Comparison of ENCODE assay signal across 30 mouse cellular contexts in genomic region chr15:8697976-8698375, GRCm38 (mm10). TPM values are rescaled to one million over a fixed set of nuclear protein-coding genes. Genes with fewer than 3 reads are reported as not detected.
DNase-seq lines count a peak whose midpoint lies in the region; ATAC-seq lines count a peak whose summit lies in the region.
"Had no signal": no experiment of that assay in that cellular context is flagged by ENCODE, and none has a peak within 500 bp of the region (broad histone marks: within the 10 kb centered on the region; RNA-seq: fewer than 3 reads in every experiment).

No protein-coding gene starts in this region.

- DNase-seq in heart, adult 8-10 months (ENCODE audit: low spot score): no peak
- DNase-seq in limb, embryonic 10.5 days (ENCODE audit: low spot score): no peak
- peak; percentile 98 for DNase-seq in R1 (ENCODE audit: low read depth, low spot score)
- no peak for DNase-seq in liver
- DNase-seq in adipocyte (ENCODE audit: low spot score): no peak
- DNase-seq: B cell, adult 2 months; cerebellum, adult 11 months; cerebellum, adult 9-10 months; cerebellum, postnatal 36 days; gastrocnemius, postnatal 10 days; kidney, adult 8-10 months; kidney, postnatal 4 days; liver, postnatal 0 days; lung, postnatal 36 days; spleen, adult 18-20 months; thymus, adult 18-20 months; thymus, postnatal 25 days had no signal

- peaks cover 13% of the 10 kb centered on the region for H3K4me1 ChIP-seq in heart, embryonic 11.5 days (ENCODE audit: control insufficient read depth, insufficient read depth, low read length)
- peaks cover 8% of the 10 kb centered on the region; the same call in 1 of the 2 replicates for H3K4me1 ChIP-seq in limb, embryonic 12.5 days (replicated peaks)
- H3K4me1 ChIP-seq in limb, embryonic 10.5 days: no peaks in the 10 kb centered on the region
- H3K4me1 ChIP-seq: embryonic facial prominence, embryonic 12.5 days; intestine, embryonic 15.5 days; limb, embryonic 13.5 days had no signal

- 0 out of 2 replicates have a peak overlapping the region, but pooled peaks have one; percentile 10 for H3K9ac ChIP-seq in heart, embryonic 11.5 days (ENCODE audit: low read depth, low read length)
- H3K9ac ChIP-seq in limb, embryonic 12.5 days (replicated peaks): no peak overlapping the region
- H3K9ac ChIP-seq: embryonic facial prominence, embryonic 12.5 days; intestine, embryonic 15.5 days; limb, embryonic 13.5 days; liver, embryonic 12.5 days; liver, postnatal 0 days had no signal

- no peaks in the 10 kb centered on the region for H3K36me3 ChIP-seq in heart, embryonic 11.5 days (ENCODE audit: control insufficient read depth, insufficient read depth, low read length)
- H3K36me3 ChIP-seq in limb, embryonic 12.5 days: peaks cover 5% of the 10 kb centered on the region; the same call in 1 of the 2 replicates
- 0 out of 2 replicates have a peak, but pooled peaks cover under 1% of the 10 kb centered on the region for H3K36me3 ChIP-seq in limb, embryonic 10.5 days
- H3K36me3 ChIP-seq: intestine, embryonic 15.5 days; liver, embryonic 12.5 days had no signal

- H3K9me3 ChIP-seq in heart, embryonic 11.5 days (replicated peaks; ENCODE audit: control insufficient read depth, low read length): no peaks in the 10 kb centered on the region
- no peaks in the 10 kb centered on the region for H3K9me3 ChIP-seq in limb, embryonic 12.5 days
- no peaks in the 10 kb centered on the region for H3K9me3 ChIP-seq in limb, embryonic 10.5 days (replicated peaks)
- H3K9me3 ChIP-seq: embryonic facial prominence, embryonic 12.5 days; intestine, embryonic 15.5 days; limb, embryonic 13.5 days; liver, embryonic 12.5 days had no signal

- H3K4me3 ChIP-seq in heart, embryonic 11.5 days (ENCODE audit: low read depth, low read length): no peak overlapping the region
- H3K4me3 ChIP-seq in limb, embryonic 12.5 days (replicated peaks): no peak overlapping the region
- no peak overlapping the region for H3K4me3 ChIP-seq in limb, embryonic 10.5 days
- H3K4me3 ChIP-seq: embryonic facial prominence, embryonic 12.5 days; intestine, embryonic 15.5 days; limb, embryonic 13.5 days; liver, embryonic 12.5 days had no signal

- H3K27me3 ChIP-seq in heart, embryonic 11.5 days (ENCODE audit: control insufficient read depth, insufficient read depth, low read length): no peaks in the 10 kb centered on the region
- H3K27me3 ChIP-seq in limb, embryonic 12.5 days: no peaks in the 10 kb centered on the region
- no peaks in the 10 kb centered on the region for H3K27me3 ChIP-seq in limb, embryonic 10.5 days (ENCODE audit: low read depth, poor library complexity, severe bottlenecking)
- H3K27me3 ChIP-seq: CH12.LX; embryonic facial prominence, embryonic 12.5 days; intestine, embryonic 15.5 days; limb, embryonic 13.5 days; liver, embryonic 12.5 days had no signal

- WGBS in heart, embryonic 11.5 days (ENCODE audit: insufficient replicate concordance): 36% methylated on average over 3 of the region's 3 CpGs
- WGBS in limb, embryonic 12.5 days: 68% methylated on average over 3 of the region's 3 CpGs
- WGBS in limb, embryonic 10.5 days: 56% methylated on average over 3 of the region's 3 CpGs

- H3K4me2 ChIP-seq in heart, embryonic 11.5 days: no peak overlapping the region
- no peak overlapping the region for H3K4me2 ChIP-seq in limb, embryonic 12.5 days
- H3K4me2 ChIP-seq: embryonic facial prominence, embryonic 12.5 days; intestine, embryonic 15.5 days; limb, embryonic 13.5 days; liver, embryonic 12.5 days; midbrain, embryonic 11.5 days had no signal

- H3K27ac ChIP-seq in heart, embryonic 11.5 days (ENCODE audit: low read depth, low read length): peak overlapping the region; percentile 46; the same call in 1 of the 2 replicates
- H3K27ac ChIP-seq in limb, embryonic 12.5 days: 0 out of 2 replicates have a peak overlapping the region, but pooled peaks have one; percentile 35
- no peak overlapping the region for H3K27ac ChIP-seq in limb, embryonic 10.5 days
- H3K27ac ChIP-seq: embryonic facial prominence, embryonic 12.5 days; hindbrain, postnatal 0 days; intestine, embryonic 15.5 days; kidney, postnatal 0 days; limb, embryonic 13.5 days; liver, embryonic 12.5 days had no signal

- ATAC-seq in heart, embryonic 11.5 days (replicated peaks; ENCODE audit: insufficient number of reproducible peaks, low FRiP score, low TSS enrichment): 0 out of 2 replicates have a peak, but pooled peaks have one; percentile 26
- ATAC-seq in limb, embryonic 12.5 days (ENCODE audit: insufficient number of reproducible peaks, insufficient read depth, low FRiP score, low TSS enrichment, low read depth): no peak
- ATAC-seq: forebrain, embryonic 16.5 days; hindbrain, postnatal 0 days; intestine, embryonic 15.5 days; liver, embryonic 12.5 days; liver, postnatal 0 days; midbrain, embryonic 16.5 days had no signal

RNA-seq across cellular contexts. Expression of gene Slc1a3, which starts 12.6 kb away (rescaled TPM):
- 22.7 and 23.7 TPM in 2 replicates for polyA plus RNA-seq in heart, embryonic 11.5 days (2014; fragmentation: Nextera tagmentation; extraction: Ambion mirVana)
- total RNA-seq in heart, adult 8-10 months (2022): 1 to 10 TPM; 1.4 to 1.8 (median 1.7) TPM
- polyA plus RNA-seq in limb, embryonic 12.5 days (2016; fragmentation: Nextera tagmentation; extraction: Ambion mirVana): 36.8 and 44.6 TPM in 2 replicates
- polyA plus RNA-seq in limb, embryonic 10.5 days (2016; fragmentation: Nextera tagmentation; extraction: Ambion mirVana): 19.9 and 24.1 TPM in 2 replicates
- total RNA-seq: neutrophil, adult 5-6 weeks had no signal
